Mouse (Mus musculus) liver, postnatal 0 days (tissue): Measurements from ENCODE around the gene Atp11a. TPM values are rescaled to one million over a fixed set of nuclear protein-coding genes. Genes with fewer than 3 reads are reported as not detected.

Source experiments
- ATAC-seq: fragments of 200-750 bp; cut with Nextera tagmentation; 2 replicates; pipeline ENCODE4 v1.8.0; 2017; ENCODE audit warnings: mild to moderate bottlenecking, moderate library complexity
- DNase-seq: peaks from one replicate; pipeline ENCODE4 v3.0.0-alpha.2; 2016
- H3K27ac ChIP-seq: fragments of 300-500 bp; sonication (generic); 2 replicates; pipeline ENCODE4 v1.5.1; 2014; ENCODE audit warnings: antibody characterized with exemption, moderate library complexity, mild to moderate bottlenecking, low read depth
- H3K27me3 ChIP-seq: fragments of 300-500 bp; sonication (generic); 2 replicates; pipeline ENCODE4 v1.6.1; 2014; ENCODE audit warnings: low read length, control low read depth, mixed read lengths; ENCODE audit not compliant: insufficient read depth
- H3K36me3 ChIP-seq: fragments of 300-500 bp; sonication (generic); replicated peaks from 2 replicates; pipeline ENCODE4 v1.6.1; 2014; ENCODE audit warnings: mild to moderate bottlenecking, control low read depth, low read length, moderate library complexity, mixed read lengths; ENCODE audit not compliant: insufficient read depth
- H3K4me1 ChIP-seq: fragments of 300-500 bp; sonication (generic); 2 replicates; pipeline ENCODE4 v1.6.1; 2014; ENCODE audit warnings: antibody characterized with exemption, mild to moderate bottlenecking, control low read depth; ENCODE audit not compliant: insufficient read depth
- H3K4me2 ChIP-seq: fragments of 300-500 bp; sonication (generic); 2 replicates; pipeline ENCODE4 v1.6.1; 2014; ENCODE audit warnings: low read depth, mild to moderate bottlenecking, low read length, moderate library complexity, mixed read lengths
- H3K4me3 ChIP-seq: fragments of 300-500 bp; sonication (generic); 2 replicates; pipeline ENCODE4 v1.5.1; 2014; ENCODE audit warnings: low read depth, low read length
- H3K9ac ChIP-seq: fragments of 300-500 bp; sonication (generic); replicated peaks from 2 replicates; pipeline ENCODE4 v1.6.1; 2014; ENCODE audit warnings: mild to moderate bottlenecking, moderate library complexity
- H3K9me3 ChIP-seq: fragments of 300-500 bp; sonication (generic); 2 replicates; pipeline ENCODE4 v1.6.1; 2016; ENCODE audit warnings: mild to moderate bottlenecking, control low read depth, low read length, mixed read lengths
- CTCF ChIP-seq: sonication (generic); IDR thresholded peaks from 2 replicates; pipeline ENCODE4 v1.5.1; 2016; ENCODE audit warnings: antibody characterized with exemption, low read depth
- EP300 ChIP-seq: IDR thresholded peaks from 2 replicates; pipeline ENCODE4 v1.6.1; 2016; ENCODE audit warnings: antibody characterized with exemption, low read depth, mild to moderate bottlenecking
- WGBS: fragments of 180-500 bp; shearing (Covaris S2); extraction: QIAGEN DNeasy Blood & Tissue Kit; methylation state at CpG from one replicate; pipeline ENCODE4 v1.1.7; 2014; ENCODE audit not compliant: insufficient replicate concordance; 5-methylcytosine and 5-hydroxymethylcytosine counted together
- polyA plus RNA-seq: library from polyadenylated mRNA; unstranded; fragments of >200 nt; fragmentation: Nextera tagmentation; extraction: Ambion mirVana; gene quantifications from 2 replicates; pipeline ENCODE4 v1.2.1, GENCODE M21; 2015

Gene Atp11a
- polyA plus RNA-seq, 1 experiment from 2014 or later, result 0.90 TPM

DNA sequence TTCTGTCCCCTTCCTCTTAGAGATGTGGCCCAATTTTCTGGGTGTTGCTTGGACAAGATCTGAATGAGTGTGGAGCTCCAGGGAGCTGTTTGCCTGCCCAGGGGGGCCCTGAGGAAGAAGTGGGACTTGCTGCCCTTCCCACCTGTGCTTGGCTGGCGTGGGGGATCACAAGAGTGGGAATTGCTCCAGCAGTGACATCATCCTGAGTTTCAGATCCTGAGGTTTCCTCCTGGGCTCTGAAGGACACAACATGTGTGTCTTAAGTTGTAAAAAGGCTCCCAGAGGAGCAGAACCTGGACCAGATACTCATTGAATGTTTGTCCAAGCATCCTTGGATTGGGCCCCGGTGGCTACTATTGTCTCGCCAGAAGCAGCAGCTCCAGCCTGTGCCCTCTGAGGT lies 160.2 kb downstream of the Atp11a start:
- 71% methylated on average over 3 of the region's 3 CpGs for WGBS

DNA sequence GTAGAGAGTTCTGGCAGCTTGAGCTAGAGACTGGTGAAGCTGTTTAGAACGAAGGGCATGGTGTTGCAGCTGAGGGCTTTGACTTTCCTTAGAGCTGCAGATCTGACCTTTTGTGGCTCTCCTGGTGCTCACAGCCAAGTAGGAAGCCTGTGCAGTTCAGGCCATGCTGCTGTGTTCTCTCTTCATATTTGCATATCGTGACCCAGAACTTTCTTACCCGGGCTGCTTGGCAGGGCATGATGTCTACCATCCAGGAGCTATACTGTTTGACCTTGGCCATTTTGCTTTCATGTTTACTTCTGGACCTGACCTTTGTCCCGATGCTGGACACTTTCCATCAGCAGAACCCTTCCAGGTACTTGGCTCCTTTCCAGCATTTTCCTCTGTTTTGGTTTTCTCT lies 161.0 kb downstream of the Atp11a start:
- H3K27ac ChIP-seq, result no peak overlapping the region

More for the DNA sequence above, 160.2 kb downstream of the Atp11a start:
- Histone ChIP-seq H3K27me3 (peaks cover 32% of the 10 kb centered on the region), H3K4me2 (no peak overlapping the region), H3K27ac (no peak overlapping the region), H3K9me3 (no peaks in the 10 kb centered on the region), H3K9ac (no peak overlapping the region), H3K4me3 (no peak overlapping the region), H3K4me1 (no peaks in the 10 kb centered on the region), H3K36me3 (no peaks in the 10 kb centered on the region)
- DNase-seq (no peak), ATAC-seq (no peak)
- no peak for TF ChIP-seq EP300
- TF ChIP-seq CTCF, result no peak

More for the DNA sequence above, 161.0 kb downstream of the Atp11a start:
- Histone ChIP-seq H3K36me3 (no peaks in the 10 kb centered on the region), H3K27me3 (peaks cover 33% of the 10 kb centered on the region), H3K9ac (no peak overlapping the region), H3K4me2 (no peak overlapping the region), H3K4me1 (no peaks in the 10 kb centered on the region), H3K4me3 (no peak overlapping the region), H3K9me3 (no peaks in the 10 kb centered on the region)
- no peak for TF ChIP-seq EP300
- TF ChIP-seq CTCF, result no peak
- no peak for DNase-seq
- 57% methylated on average over 4 of the region's 4 CpGs for WGBS
- no peak for ATAC-seq

Other genes starting within 250 kb of the Atp11a start
- not detected in 2 replicates for gene Spaca7, start 184.0 kb upstream of the Atp11a start, polyA plus RNA-seq
- 9.3 and 10.9 TPM in 2 replicates for gene Tubgcp3, start 84.8 kb upstream of the Atp11a start, polyA plus RNA-seq
- gene Mcf2l, start 116.8 kb downstream of the Atp11a start, polyA plus RNA-seq, result 0.99 and 1.2 TPM in 2 replicates